Mouse (Mus musculus) B cell, adult 2 months (primary cell): ENCODE measurements around the gene Apoa1.

Experiments used
- DNase-seq, 2 experiments: peaks; one replicate each; pipeline ENCODE4 v3.0.0; 2022

The Apoa1 gene

GRCm38 (mm10) chr9:46228491-46228890, at the start of gene Apoa1:
Gene Apoa1, plus strand, starts transcription at chr9:46228580.
- DNase-seq, result no peak

DNA sequence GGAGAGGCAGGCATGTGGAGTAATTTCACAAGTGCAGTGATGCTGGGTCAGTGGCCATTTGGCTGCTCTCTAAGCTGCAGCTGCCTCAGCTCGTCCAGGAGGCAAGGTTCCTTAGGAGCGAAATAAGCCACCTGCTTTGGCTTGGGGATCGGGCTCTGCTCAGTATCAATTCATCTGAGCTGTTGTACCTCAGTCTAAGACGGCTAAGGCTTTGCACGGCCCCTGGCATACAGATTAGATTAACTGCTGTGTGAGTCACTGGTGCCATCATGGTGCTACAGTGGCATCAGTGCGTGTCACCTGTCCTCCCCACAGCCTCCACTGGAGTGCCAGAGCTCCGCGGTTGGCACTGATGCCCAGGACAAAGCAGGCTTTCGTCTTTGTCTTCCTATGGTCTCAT, 49.8 kb upstream of the Apoa1 start:
- no peak for DNase-seq

GRCm38 (mm10) chr9:46181297-46181696, 47.1 kb upstream of the Apoa1 start:
- DNase-seq, result no peak

GRCm38 (mm10) chr9:46184542-46184941, 43.8 kb upstream of the Apoa1 start:
- DNase-seq, result no peak

GRCm38 (mm10) chr9:46185191-46185590, 43.2 kb upstream of the Apoa1 start:
- DNase-seq, result peak; percentile 36 to 43

DNA sequence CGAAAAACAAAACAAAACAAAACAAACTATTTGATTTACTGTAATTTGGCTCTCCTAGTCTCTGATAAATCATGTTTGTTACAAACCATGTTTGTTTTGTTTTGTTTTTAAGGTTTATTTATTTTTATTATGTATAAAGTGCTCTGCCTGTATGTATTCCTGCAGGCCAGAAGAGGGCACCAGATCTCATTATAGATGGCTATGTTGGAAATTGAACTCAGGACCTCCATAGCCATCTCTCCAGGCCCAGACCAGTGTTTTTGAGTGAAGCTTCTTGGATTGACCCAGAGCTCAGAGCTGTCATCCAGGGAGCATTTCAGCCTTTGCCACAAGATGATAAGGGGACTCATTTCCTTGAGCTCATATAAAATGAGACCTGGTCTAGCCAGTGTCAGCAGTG, 42.0 kb upstream of the Apoa1 start:
- peak in 1 of 2 experiments; percentile 14 for DNase-seq

GRCm38 (mm10) chr9:46188370-46188769, 40.0 kb upstream of the Apoa1 start:
- DNase-seq, result no peak

GRCm38 (mm10) chr9:46188956-46189355, 39.4 kb upstream of the Apoa1 start:
- DNase-seq, result no peak

DNA sequence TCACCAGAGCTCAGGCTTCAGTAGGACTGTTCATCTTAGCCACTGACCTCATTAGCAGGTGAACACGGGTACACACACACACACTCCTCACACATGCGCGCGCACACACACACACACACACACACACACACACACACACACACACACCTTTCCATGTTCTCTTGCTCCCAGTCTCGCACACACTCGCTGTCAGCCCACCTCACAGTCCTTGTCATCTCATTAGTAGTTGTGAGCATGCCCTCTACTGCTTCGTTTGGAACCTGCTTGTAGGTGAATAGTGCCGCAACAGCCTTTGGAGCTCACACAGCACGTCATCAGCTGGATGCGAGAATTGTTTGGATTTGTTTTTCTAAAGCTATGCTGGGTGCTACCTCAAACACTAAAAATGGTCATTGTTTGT, 39.0 kb upstream of the Apoa1 start:
- DNase-seq, result no peak

- DNase-seq, result no peak
These were observed 37.1 kb upstream of the Apoa1 start for GRCm38 (mm10) chr9:46191234-46191633.

GRCm38 (mm10) chr9:46191644-46192043, 36.7 kb upstream of the Apoa1 start:
- peak; percentile 17 to 21 for DNase-seq

- DNase-seq, result peak; percentile 18
These were observed 35.7 kb upstream of the Apoa1 start for GRCm38 (mm10) chr9:46192642-46193041.

DNA sequence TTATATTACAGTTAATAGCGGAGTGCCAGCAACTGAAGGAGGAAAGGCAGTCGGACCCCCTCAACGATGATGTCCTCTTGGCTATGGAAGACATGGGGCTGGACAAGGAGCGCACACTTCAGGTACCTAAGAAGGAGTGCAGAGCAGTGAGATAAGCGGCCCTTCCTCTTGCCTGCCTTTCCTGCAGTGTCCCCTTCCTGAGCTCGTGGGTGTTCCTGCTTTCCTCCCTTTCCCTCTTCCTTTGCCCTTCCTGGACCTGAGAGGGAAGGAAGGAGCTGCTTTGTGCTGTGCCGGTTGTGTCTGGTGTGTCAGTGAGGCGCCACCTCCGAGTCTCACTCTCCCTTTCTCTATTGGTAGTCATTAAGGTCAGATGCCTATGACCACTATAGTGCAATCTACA, 33.6 kb upstream of the Apoa1 start:
- DNase-seq, result no peak

GRCm38 (mm10) chr9:46196699-46197169, 31.6 kb upstream of the Apoa1 start:
- DNase-seq, result no peak

- DNase-seq, result no peak
These were observed 29.9 kb upstream of the Apoa1 start for GRCm38 (mm10) chr9:46198461-46198860.

DNA sequence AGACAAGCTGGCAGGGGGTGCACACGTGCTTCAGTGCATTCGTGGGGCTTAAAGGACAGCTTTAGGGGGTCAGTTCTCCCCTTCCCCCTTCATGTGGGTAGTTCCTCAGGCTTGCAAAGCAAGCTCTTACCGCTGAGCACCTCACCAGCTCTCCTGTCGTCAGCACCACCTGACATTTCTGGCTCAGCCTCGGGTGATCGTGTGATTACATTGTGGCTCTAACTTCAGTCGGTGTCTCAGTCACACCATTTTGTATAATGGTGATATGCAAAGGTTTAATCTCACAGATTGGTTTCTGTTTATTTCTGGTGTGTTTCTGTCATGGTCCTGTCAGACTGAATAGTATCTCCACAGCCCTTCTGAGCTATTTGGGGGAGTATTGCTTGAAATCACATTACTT, 29.4 kb upstream of the Apoa1 start:
- DNase-seq, result no peak

DNA sequence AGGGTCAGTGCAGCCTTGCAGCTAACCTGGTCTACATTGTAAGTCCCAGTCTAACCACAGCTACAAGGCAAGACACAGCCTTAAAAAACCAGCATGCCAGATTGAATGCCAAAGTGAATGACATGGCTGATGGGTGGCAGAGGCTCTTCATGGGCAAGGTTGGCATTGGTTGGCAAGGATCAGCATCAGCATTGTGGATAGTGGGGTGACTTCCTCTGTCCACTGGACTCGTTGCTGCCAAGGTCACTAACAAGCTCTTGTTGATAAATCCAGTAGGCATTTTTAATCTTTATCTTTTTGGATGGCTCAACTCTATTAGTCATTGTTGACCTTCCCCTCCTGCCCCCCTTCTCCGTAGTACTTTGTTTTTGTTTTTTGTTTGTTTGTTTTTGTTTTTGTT, 28.8 kb upstream of the Apoa1 start:
- no peak for DNase-seq

DNA sequence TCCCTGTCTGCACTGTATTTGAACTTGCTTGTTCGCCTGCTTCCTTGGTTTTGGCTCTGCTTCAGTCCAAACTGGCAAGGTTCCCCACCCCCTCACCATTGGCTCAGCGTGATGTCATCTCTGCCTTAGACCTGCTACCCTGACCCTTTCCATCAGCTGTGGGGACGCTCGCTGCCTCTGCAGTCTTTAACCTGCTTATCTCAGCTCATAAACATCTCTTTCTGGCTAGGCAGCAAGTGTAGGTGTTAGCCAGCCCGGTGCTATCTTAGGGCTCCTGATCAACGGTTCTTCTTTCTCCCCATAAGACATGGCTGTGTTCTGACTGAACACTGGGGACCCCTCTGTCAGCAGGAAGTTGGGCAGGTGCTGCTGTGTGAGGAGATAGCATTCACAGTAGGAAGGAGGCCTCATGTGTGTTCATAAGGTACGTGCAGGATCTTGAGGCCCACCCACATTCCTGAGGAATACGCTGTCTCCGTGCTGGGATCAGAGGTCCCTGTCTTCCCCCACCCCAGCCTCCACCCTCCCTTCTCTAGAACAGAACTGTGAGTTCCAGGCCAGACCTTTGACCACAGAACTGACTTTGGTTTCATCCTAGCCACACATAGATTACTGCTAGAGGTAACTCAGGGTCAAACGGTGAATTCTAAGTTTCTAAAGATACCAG, 21.4 kb upstream of the Apoa1 start:
- no peak for DNase-seq

- DNase-seq, result no peak
These were observed 20.9 kb upstream of the Apoa1 start for GRCm38 (mm10) chr9:46207501-46207869.

DNA sequence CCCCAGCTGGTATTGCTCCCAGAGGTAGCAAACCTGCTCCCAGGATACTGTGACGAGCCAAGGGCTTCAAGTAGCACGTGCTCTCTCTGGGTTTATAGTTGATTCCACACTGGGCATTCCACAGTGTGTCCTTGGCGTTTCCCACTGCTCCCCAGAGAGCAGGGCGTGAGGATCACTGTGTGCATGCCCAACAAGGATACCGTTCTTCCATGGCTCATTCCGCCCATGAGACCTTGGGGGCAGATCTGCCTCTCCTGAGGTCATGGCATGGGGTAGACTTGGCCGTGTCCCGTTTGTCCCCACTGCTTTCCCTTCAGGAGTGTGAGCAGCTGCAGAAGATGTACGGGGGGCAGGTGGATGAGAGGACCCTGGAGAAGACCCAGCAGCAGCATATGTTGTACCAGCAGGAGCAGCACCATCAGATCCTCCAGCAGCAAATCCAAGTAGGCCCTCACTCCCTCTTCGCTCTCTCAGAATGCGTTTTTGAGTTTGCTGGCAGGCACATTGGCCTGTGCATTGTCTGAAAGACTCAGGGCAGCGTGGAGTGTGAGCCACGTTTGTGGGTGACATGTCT, 19.9 kb upstream of the Apoa1 start:
- no peak for DNase-seq

DNA sequence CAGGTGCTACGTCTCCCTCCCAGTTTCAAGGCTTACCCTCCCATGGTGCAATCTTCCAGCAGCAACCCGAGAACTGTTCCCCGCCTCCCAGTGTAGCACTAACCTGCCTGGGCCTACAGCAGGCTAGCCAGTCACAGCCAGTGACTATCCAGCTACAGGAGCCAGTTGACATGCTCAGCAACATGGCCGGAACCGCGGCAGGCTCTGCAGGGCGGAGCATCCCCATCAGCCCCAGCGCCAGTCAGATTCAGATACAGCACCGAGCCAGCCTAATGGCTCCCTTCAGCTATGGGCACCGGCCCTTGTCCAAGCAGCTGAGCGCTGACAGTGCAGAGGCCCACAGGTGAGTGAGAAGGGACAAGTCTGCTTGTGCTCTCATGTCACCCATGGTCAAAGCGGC, 17.9 kb upstream of the Apoa1 start:
- DNase-seq, result no peak

- DNase-seq, result no peak
These were observed 14.1 kb upstream of the Apoa1 start for GRCm38 (mm10) chr9:46214276-46214675.

DNA sequence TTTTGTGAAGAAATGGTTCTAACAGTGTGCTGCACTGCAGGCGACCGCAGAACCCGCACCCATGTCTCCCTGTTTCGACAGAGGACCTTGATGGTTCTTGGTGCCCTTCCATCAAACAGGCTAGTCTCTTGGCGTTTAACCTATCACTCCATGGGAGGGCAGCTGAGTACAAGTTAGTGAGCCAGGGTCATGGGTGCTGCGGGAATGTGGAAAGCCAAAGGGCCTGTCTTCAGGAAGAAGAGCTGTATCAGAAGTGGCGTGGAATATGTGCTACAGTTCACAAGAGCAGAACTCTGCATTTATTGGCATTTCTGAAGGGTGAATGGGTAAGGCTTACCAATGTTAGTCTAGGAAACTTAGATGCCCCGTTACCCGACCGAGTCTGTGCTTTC, 13.4 kb upstream of the Apoa1 start:
- DNase-seq, result no peak

DNA sequence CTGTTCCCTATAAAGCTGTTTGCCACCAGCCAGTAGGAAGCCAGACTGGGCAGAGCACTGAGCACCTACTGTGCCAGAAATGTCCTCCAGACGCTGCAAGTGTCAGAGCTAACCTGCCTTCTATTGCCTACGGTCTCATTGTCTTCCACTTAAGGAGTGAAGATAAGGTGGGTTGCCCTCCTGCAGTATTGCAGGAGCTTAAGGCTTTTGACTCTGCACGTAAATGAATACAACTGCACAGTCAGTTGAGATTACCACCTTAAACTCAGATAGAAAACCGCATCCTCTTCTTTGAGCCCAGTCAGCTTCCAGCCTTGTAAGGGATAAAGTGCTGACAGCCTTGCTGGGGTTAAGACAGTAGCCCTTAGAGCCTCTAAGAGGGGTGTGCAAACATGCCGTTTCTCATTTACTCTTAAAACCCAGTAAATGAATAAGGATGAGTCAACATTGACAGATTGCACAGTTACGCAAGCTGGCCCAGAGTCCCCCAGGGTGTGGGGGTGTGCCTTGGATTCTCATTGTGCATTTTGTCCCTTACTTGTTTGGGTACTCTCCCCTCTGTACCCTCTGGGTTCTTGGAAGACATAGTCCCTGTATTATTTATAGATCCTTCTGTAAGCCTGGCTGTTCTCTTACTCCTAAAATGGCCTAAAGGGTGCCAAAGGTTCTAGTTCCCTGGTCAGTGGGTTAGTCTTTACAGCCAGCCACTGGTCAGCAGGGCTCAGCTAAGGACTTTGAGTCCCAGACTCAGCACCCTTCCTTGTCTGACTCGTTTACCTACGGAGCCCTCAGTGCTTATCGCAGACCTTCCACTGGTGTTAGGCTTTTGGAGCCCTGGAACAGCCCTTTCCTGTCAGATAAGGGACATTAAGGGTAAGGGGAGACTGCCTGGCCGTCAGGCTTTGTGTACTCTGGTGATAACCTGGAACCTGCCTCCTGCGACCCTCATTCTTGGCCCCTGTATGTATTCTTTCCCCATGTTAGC, 12.8 kb upstream of the Apoa1 start:
- no peak for DNase-seq
